Mouse (Mus musculus): Measurements from ENCODE around the gene Mettl7a1. TPM values are rescaled to one million over a fixed set of nuclear protein-coding genes. Genes with fewer than 3 reads are reported as not detected.
"Not testable (repeated sequence)": the region's sequence is repeated elsewhere in the genome, so short reads cannot be mapped to it uniquely, and the experiment has no call there.

The Mettl7a1 gene
- total RNA-seq, 2 experiments from 2014 or later = 124 to 127 TPM

DNA sequence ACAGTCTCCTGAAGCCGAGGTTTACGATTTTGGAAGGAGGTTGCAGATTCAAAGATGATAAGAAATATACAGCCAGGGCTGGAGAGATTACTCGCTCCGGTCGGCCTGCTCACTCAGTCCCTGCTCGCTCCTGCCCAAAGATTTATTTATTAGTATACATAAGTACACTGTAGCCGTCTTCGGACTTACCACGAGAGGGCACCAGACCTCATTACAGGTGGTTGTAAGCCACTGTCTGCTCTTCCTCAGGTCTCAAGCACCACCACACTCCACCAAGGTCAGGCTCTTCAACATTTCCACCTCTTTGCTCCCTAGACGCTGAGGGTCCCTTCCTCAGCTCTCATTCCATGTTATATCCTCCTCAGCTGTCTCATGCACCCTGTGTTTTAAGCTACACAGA is 33.9 kb downstream of the Mettl7a1 start:
- peak; percentile 49 to 52 for DNase-seq (ENCODE audit: low spot score in 2 of 2)

DNA sequence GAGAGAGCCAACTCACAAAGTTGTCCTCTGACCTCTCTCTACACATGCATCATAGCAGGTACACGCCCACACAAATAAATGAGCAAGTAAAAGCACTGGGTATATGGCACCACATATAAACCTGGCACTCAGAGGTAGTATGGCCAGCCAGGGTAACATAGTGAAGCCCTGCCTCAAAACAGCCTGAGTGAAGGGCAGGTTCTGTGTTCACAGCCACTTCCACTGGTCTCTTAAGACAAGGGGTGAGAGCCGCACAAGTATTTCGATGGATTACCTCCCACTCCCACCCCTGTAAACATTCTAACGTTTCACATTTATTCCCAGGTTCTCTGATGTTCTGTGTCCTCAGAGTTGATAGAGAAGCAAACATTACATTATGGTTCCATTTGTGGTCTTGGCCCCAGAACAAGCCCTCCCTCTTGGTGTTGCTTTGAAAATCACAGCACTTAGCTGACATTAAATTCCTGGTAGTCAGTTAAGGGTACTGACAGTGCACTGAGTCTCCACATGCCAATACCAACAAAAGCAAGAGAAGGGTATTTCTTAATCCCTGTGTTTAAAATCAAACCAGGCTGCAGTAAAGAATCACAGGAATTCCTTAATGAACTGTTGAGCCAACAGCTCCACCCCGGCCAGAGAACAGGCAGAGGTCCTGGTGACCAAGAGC is 37.5 kb downstream of the Mettl7a1 start:
- DNase-seq (ENCODE audit: low spot score in 2 of 2) = not testable (repeated sequence)

DNA sequence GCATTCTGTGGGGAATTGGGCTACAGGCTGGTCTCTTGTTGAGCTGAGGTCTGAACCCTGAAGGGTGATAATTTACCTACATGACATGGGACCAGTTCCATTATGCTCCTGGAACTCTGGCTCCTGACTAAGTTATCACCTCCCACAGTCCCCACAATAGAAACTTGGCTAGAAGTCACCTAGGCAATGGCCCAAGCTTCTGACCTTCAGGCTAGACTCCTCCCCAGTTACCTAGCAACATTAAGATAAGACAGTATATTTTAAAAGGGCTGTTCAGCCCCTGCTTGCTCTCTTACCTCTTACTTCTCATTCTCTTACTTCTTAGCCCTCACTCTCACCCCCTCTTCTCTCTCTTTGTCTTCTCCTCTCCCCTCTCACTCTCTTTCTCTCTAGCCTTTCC is 41.5 kb downstream of the Mettl7a1 start:
- DNase-seq (ENCODE audit: low spot score in 2 of 2) = no peak

DNA sequence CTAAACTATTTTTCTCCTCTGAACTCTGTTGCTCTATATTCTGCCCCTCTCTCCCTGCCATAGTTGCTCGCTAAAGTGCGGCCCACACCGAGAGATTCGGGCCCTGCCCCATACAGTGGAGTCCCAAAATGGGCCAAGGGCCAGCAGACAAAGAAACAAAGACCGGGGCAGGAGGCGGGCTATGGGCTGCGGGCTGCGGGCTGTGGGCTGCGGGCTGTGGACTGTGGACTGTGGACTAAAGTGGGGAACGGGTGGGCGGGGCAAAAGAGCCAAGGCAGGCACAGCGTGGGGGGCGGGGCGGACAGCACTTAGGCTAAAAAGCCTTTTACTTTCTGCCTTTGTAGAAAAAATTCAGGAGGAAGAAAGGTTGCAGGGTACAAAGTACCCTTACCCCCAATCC is 42.8 kb downstream of the Mettl7a1 start:
- no peak for DNase-seq (ENCODE audit: low spot score in 2 of 2)

DNA sequence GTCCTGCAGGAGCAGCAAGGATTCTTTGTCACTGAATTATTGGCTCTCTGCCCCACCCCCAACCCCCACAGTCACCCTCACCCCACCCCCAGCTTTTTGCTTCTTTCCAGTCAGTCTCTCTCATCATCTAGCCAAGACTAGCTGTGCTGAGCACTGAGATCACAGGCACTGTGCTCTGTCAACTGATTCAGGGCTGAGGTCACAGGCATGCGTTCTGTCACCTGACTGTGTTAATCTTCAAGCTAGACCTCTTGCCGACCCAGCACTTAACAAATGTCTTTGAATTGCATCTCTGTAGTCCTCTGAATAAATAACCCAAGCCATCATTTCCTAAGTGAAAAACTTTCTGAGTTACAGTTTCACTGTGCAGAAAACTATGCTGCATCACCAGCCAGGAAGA is 45.6 kb downstream of the Mettl7a1 start:
- no peak for DNase-seq (ENCODE audit: low spot score in 2 of 2)

DNA sequence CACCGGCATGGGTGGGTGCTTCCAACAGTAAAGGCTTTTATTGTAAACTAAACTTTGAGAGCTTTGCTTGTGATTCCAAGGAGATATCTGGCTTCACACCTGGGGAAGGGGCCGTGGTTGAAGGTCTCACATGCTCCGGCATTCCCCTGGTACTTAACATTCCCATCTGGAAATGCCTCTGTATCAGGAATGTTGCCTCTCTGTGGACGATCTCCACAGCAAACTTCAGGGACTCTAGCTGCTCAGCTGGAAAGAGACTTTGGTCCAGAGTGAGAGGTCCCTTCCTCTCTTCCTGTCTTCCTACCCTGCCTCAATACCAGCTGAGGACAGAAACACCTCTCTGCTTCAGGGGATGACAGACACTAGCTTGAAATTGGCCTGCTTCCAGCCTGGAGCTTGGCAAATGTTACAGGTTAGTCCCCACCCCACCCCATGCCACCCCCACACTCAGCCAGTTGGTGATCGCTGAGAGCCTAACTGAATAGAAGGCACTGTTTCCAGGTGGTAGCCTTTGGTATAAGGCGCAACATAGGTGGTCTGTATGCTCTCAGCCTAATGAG is 47.6 kb downstream of the Mettl7a1 start:
- DNase-seq (ENCODE audit: low spot score in 2 of 2) = no peak

DNA sequence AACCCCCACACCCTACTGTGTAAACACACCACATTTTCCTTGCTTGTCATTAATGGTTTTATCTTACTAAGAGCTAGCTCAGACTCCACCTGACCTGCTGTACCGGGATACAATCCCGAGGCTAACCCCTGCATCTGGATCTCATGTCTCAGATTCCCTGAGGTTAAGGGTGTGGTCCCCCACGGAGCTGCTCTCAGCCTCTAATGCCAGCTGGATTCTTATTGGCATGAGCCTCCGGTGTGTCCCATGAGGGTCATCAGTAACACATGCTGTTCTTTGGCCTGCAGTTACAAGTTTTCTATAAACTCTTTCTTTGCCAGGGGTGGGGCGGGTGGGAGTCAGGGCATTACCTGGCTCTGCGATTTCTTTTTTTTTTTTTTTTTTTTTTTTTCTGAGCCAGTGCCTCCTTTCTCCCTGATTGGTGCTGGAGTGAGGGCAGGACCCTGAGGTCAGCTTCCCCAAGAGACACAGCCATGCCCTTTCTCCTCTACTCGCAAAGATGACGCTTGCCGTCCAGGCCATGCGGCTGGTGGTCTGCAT is 48.8 kb downstream of the Mettl7a1 start, which contains the start of the genes Methig1 and Mettl7a2:
Methig1 (plus strand) TSS at position 439 of the 540 bp plus-strand sequence.
Mettl7a2 (plus strand) TSS at position 490 of the 540 bp plus-strand sequence.
- no peak for DNase-seq (ENCODE audit: low spot score in 2 of 2)

DNA sequence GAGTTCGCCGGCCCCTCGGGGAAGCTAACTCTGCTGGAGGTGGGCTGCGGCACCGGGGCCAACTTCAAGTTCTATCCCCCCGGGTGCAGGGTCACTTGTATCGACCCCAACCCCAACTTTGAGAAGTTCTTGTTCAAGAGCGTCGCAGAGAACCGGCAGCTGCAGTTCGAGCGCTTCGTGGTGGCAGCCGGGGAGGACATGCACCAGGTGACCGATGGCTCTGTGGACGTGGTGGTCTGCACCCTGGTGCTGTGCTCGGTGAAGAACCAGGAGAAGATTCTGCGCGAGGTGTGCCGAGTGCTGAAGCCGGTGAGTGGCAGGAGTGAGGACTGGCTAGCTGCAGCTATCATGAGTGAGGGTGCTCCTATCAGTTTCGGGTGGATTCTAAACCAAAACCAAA is 49.5 kb downstream of the Mettl7a1 start:
- DNase-seq (ENCODE audit: low spot score in 2 of 2) = not testable (repeated sequence)

DNA sequence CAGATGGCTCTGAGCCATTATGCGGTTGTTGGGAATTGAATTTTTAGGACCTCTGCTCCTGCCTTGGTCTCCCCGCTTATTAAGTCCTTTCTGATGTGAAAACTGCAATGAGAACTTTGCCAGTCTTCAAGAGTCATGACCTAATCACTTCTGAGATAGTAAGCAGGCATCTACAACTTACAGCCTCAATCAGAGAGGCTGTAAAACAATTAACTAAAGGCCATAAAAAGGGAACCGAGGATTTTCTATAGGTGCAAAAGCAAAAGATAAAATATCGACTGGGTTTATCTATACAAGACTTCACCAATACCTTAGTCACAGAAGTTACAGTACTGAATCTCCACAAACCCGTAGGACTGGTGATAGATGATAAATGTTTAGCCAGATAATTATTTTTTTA is 51.9 kb downstream of the Mettl7a1 start:
- DNase-seq (ENCODE audit: low spot score in 2 of 2) = no peak

DNA sequence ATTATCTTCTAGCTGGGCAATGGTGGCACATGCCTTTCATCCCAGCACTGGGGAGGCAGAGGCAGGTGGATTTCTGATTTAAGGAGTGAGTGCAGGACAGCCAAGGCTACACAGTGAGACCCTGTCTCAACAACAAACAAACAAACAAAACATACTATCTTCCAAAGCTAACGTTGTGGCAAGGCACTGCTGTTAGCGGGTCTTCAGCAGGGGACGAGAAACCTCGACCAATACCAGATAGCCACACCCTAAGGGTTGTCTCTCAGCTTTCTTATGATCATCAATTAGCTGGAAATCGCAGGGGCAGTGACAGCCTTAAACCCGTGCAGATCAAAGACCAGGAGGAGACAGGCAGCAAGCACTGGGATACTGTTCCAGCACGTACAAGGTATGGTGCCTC is 60.3 kb downstream of the Mettl7a1 start, which contains the start of gene Higd1c:
Higd1c (plus strand) TSS at position 301 of the 400 bp plus-strand sequence.
- no peak for DNase-seq (ENCODE audit: low spot score in 2 of 2)

DNA sequence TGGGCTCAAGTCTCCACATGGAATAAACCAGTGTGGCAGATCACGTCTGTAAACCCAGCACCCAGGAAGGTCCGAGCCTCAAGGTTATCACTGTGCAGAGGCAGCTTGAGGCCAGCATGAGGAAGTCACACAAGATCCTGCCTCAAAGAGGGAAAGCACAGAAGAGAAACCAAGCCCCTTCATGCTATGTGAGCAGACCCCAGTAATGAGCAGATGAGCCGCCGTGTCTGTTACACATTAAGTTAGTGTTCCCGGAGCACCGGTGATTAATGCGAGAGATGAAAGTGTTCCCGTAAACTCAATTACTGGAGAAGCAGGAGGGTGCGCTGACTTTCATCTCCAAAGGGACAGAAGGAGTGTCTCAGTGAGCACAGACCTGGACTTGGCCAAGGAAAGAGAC is 62.0 kb downstream of the Mettl7a1 start:
- not testable (repeated sequence) for DNase-seq (ENCODE audit: low spot score in 2 of 2)

DNA sequence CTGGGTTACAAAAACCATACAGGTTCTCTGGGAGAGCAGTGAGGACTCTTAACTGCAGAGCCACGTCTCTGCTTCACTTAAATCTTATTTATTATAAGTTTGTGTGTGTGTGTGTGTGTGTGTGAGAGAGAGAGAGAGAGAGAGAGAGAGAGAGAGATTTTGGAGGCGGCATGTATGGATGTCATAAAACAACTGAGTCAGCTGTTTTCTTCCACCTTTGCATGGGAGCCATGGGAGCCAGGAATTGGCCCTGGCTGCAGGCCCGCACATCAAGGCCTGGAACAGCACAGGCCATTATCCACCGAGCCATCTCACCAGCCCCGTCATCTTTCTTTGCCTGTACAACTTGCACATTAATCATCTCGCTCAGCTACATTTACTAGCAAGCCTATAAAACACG is 63.2 kb downstream of the Mettl7a1 start:
- DNase-seq (ENCODE audit: low spot score in 2 of 2) = no peak

DNA sequence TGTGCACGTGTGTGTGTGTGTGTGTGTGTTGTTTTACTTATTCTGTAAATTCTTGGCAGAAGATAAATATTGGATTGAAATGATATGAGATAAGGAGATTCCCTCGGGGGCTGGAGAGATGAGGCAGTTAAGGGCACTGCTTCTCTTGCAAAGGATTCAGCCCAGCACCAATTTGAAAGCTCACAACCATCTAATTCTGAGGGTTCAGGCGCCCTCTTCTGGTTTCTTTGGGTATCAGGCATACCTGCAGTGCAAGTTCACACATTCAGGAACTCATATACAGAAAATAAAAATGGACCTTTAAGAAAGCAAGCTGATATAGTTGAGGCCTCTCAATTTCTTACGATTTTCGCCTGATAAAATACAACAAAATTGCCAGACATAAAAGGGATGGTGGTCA is 71.1 kb downstream of the Mettl7a1 start:
- peak; percentile 44 to 52 for DNase-seq (ENCODE audit: low spot score in 2 of 2)

DNA sequence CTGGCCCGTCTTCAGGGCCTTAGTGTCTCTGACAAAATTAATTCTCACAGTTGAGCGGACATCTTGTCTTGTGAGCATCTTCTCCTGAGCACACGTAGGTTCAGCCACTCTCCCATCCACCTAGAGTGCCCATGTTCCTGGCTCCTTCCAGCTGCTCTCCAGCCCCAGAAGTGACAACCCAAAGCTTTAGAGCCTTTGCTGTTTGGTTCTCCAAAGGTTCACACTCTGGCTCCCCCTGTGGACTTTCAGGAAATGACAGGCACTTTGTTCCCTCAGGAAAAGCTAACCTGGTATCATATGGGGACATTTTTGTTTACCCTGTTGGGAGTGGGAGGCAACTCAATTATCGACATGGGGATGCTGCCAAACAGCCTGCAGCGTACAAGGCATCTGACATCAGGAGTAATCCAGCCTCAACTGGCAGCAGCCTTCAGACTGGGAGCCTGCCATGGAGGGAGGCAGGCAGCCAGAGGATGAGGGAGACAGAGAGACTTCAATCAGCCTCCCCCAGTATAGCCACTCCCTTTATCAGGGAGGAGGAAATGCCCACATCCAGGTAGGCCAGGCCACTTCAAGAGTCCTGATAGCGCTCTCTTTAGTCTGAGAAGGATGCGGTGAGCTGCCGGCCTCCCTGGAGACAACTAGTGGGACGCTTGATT is 74.0 kb downstream of the Mettl7a1 start:
- DNase-seq (ENCODE audit: low spot score in 2 of 2) = not testable (repeated sequence)

Other genes with a start within 250 kb of the Mettl7a1 start
- gene Atf1, start 76.3 kb upstream of the Mettl7a1 start, total RNA-seq (2021) = 10 to 100 TPM; 59.2 to 62.5 TPM
- not detected for gene Tmprss12, start 23.3 kb upstream of the Mettl7a1 start, total RNA-seq (2021)
- gene Mettl7a3, start 30.8 kb downstream of the Mettl7a1 start, total RNA-seq (2021) = under 1 TPM; 0.27 to 0.42 TPM
- under 1 TPM in 1 of 2 experiments, not detected in 1; 0.20 TPM for gene Methig1, start 49.0 kb downstream of the Mettl7a1 start, total RNA-seq (2021)
- gene Mettl7a2, start 49.1 kb downstream of the Mettl7a1 start, total RNA-seq (2021) = 1 to 10 TPM; 3.2 to 3.4 TPM
- not detected for gene Higd1c, start 60.4 kb downstream of the Mettl7a1 start, total RNA-seq (2021)
- gene Gm5475, start 118.0 kb downstream of the Mettl7a1 start, total RNA-seq (2021) = not detected
- gene Slc11a2, start 120.9 kb downstream of the Mettl7a1 start, total RNA-seq (2021) = 100 to 1,000 TPM; 110 to 132 TPM
- 100 to 1,000 TPM; 147 to 279 TPM for gene Letmd1, start 164.9 kb downstream of the Mettl7a1 start, total RNA-seq (2021)
- 1 to 10 TPM; 5.3 to 5.5 TPM for gene Csrnp2, start 191.3 kb downstream of the Mettl7a1 start, total RNA-seq (2021)
- 10 to 100 TPM; 16.6 to 17.6 TPM for gene Tfcp2, start 247.9 kb downstream of the Mettl7a1 start, total RNA-seq (2021)

Data from adrenal gland, adult 18-20 months (tissue).